Mouse (Mus musculus): ENCODE results near the gene Magi2.
A peak's percentile ranks its signal among the peaks of the same experiment; 100 is the strongest.

Magi2 gene

DNA sequence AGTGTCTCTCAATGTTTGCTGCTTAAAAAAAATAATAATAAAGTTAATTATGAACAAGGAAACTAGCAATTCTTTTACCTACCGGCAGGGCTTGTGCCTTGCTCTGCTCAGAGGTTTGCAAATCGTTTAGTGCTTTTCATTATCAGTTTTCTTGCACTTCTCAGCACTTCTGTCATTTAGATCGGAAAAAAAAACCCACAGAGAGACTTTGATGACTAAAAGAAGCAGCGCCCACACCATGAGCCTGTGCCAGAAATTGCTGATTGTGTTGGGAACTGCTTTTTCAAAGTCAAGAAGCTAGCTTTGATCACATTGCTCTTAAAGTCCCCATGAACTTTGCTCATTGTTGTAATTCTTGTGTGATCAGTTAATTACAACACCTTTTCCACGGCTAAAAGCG lies 860.2 kb downstream of the Magi2 start:
- no peak for DNase-seq

DNA sequence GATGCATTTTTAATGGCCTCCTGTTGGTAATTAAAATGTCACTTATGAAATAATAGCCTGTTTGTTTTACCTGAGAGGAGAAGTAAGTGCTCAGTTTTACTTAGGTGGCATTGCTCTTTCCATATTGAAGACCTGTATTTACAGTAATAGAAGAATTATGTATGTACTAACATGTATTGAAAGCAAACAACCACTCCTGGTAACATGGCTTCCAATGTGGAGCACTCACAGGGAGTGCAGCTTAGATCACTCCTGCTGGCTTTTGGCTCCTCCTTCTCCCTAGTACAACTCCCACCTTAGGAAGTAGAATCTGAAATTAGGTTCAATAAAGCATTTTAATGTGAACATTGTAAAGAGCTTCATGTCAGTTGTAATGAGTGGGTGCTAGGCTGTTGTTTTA lies 877.0 kb downstream of the Magi2 start:
- no peak for DNase-seq

DNA sequence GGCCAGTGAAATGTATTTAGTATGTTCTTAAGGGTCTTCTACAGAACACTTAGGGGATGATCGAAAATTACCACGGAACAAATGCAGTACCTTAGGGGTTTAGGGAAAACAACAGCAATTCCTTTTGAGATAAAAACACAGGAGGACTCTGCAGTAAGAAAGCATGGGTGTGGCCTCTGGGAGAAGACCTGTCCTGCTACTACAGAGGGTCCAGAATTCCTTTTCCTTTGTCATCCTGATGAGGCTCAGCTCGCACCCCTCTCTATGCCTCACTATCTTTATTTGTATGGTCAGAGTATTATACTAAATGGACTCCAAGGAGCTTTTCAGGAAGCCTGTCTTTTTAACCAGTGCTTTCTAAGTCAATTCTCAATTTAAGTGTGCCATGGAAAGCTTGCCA lies 877.7 kb downstream of the Magi2 start:
- no peak for DNase-seq

DNA sequence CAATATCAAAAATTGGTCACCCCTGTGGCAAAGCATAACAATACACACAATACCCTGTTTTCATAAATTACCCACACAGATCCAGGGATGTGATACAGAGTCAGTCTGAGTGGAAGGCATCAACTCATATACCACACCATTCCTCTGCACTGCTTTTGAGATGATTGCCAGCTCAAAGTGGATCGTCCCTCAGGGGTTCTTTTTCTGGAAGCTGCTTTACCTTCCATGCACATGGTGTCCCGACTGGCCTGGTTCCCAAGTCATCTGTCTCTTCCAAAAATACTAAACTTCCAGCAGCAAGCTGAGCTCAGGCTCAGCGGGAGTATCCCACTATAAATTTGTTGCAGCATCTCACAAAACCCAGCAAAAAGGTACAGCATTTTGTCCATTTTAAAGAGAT lies 882.7 kb downstream of the Magi2 start:
- peak; percentile 37 for DNase-seq

DNA sequence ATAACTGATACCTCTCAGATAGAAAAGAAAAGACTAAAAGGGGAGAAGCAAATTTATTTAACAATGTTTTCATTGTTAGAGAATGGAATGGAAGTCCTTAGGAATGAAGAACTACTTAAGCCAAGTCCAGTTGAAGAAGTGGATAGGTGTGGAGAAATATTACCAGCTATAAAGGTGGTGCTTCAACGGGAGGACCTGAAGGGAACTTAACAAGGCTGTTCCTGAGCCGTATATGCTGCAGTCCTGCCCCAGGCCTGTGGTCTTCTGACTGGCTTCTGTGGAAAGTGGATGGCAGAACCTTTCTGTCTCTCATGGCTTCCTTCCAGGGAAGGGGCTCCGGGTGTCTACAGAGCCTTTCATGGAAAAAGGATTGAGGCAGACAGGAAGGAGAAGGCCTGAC lies 890.3 kb downstream of the Magi2 start:
- no peak for DNase-seq

DNA sequence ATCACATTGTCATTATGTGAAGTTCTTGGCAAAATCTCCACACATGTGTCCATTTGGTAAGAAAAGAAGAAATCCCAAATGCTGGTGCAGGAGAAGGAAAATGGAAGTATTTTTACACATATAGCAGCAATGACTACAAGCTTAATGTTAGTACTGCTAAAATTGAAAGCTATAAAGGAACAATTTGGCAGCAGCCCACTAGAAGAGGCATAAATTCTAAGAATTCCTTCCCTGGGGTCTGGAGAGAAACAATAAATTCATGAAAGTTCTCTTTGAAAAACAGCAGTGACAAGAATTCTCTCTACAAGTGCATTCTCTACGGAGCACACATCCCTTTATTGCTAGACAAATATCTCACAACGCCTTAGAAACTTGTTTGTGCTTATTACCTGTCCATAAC lies 913.4 kb downstream of the Magi2 start:
- DNase-seq, result no peak

DNA sequence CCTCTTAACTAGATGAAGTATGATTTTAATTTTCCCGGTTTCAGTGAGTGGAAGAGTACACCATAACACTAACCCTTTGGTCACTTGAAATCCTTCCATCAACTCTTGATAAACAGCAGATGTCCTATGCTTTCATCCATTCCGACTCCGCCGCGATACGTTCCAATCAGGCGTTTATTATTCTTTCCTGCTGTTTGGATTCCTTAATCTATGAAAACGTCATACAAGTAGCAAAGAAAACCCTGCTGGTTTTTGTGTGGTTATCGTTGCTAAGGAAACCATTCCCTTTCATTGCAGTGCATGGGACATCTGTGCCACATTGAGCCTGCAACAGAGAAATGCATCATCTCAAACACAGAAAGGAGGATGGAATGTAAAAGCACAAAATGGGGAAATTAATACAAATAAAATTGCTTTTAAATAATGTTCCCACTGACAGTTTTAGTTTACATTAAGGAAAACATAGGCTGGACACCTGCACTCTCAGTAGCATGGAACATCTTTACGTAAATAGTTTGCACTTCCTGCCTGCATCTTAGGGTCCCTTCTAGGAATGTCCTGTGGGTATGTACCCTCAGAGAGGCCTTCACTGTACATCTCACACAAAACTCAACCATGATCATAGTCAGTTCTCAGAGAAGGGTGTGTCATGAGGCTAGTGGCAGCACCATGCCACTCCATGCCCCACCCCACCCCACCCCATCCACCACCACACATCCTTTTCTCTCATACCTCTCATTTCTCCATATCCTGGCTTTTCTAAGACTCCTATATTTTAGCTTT lies 914.0 kb downstream of the Magi2 start:
- no peak for DNase-seq

DNA sequence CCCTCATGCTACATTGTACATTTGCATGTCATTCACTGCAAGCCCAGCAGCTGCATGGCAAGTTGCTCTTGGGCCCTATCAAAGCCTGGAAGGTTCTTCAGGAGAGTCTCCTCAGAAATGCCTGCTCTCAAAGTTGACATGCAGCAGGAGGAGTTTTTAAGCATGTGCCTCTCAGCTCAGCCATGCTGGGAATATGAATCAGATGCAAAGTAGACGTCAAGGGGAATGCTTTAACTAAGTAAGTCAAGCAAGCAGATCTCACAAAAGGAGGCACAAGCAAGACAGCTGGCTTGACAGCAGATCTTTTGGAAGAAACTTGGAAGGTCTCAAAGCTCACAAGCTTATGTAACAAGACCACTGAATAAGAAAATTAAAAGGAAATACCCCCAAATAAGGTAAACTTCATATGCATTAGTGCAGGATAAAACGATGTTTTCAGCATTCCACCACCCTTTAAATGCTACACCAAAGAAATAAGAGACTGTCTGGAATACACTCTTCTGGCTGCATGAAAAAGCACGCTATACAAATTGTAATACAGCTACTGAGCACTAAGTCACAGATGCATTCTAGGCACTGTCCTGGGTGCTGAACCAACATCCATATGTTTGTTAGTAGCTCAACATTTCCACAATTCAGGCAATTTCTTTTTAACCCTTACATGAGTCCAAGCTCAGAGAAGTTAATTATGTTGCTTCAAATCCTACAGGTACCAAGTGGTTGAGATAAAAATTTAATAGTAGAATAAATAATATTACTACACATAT lies 926.7 kb downstream of the Magi2 start:
- DNase-seq, result no peak

DNA sequence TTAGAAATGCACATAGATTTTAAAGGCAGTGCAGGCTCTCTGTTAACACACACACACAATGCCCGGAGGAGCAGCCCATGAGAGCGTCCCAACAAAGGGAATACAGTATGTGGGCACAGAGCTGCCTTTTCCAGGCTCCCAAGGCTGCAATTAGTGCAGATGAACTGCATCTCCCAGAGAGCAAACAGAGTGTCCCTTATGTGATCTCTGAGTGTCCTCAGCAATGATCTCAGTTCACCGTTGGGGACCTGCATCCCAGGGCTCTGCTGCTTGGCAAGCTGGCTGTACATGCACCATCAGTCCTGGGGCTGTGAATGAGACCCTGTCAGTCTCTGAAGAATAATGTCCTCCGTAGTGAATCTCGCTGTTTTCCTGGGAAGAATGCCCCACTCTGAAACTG lies 969.9 kb downstream of the Magi2 start:
- no peak for DNase-seq

DNA sequence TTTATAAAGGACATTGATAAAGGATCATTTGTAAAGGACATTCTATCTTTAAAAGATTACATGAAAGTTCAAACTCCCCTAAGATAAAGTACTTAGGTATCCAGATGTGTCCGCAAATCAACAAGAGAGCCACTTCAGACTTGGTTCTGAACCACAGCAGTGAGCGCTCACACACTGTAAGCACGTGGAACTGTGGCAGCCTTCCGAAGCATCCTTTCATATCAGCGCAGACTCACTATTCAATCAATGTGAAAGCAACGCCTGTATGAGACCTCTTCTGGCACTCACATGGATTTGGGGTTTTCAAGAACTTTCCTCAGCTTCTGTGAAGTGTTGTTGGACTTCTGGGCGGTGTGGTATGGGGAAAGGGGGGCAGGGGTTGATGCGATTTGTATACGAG lies 970.6 kb downstream of the Magi2 start:
- DNase-seq, result no peak

DNA sequence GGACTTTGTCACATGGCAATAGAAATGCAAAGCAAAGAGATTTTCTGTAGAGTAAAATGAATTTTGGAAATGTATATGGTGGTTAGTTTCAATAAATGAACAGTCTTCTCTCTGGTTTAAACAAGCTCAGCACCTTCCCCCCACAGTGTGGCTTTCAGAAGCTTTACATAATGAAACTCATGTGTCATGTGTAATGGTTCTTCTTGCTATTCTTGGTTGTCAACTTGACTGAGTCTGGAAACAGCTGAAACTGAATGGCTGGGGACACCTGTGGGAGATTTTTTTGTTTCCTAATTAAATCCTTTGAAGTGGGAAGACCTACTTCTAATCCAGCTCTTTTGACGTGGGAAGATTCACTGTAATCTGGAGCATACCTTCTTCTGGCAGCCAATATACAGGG lies 974.5 kb downstream of the Magi2 start:
- DNase-seq, result no peak

DNA sequence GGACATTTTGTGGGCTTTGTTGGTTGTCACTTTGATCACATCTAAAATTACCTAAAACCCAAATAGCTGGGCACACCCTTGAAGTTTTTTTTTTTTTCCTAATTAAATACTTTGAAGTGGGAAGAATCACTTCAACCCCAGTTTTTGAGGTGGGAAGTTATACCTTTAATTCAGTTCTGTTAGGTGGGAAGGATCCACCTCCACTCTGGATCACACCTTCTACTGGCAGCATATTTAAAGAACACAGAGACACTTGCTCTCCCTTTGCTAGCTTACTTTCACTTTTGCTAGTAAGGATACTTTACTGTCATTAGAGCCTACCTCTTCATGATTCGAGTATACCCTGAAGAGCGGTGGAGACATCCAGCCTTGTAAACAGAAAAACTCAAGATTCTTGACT lies 981.3 kb downstream of the Magi2 start:
- no peak for DNase-seq

DNA sequence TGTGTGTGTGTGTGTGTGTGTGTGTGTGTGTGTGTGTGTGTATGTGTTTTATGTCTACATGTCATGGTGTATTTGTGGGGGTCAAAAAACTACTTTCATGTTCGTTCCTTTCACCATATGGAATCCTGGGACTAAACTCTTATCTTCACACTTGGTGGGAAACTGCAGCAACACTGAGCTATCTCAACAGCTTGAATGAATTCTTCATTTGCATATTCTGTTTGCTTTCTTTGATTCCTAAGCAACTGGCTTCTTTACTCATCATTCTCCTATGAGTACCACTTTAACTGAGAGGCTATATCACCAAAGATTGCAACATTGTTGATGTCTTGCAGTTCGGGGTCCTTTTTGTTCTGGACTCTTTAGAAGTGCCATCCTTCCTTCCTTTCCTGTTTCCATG lies 986.5 kb downstream of the Magi2 start:
- no peak for DNase-seq

DNA sequence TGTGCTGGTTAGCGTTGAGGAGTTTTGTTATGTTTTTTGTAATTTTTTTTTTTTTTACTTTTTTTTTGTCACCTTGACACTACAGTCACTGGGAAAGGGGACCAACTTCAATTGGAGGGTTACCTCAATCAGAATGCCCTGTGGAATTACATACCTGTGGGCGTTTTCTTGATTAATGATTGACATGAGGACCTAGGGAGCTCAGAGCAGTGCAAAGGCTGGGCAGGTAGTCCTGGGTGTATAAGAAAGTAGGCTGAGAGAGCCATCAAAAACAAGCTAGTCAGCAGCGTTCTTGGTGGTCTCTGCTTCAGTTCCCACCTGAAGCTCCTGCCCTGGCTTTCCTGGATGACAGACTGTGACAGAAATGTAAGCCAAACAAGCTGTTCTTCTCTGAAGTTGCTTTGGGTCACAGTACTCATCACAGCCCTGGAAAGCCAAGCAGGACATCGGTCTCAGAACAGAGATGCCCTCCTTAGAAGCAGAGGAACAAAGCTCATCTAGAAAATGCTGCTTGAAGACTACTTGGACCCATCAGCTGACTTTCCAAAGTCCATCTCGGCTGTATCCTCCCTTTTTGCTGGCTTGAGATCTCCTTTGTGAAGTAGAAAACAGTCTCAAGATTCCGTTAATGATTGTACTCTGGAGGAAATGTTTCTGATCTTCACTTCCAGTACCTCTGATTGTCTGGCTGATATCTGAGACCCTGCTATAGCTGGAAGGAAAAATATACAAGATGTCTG lies 999.8 kb downstream of the Magi2 start:
- no peak for DNase-seq

DNA sequence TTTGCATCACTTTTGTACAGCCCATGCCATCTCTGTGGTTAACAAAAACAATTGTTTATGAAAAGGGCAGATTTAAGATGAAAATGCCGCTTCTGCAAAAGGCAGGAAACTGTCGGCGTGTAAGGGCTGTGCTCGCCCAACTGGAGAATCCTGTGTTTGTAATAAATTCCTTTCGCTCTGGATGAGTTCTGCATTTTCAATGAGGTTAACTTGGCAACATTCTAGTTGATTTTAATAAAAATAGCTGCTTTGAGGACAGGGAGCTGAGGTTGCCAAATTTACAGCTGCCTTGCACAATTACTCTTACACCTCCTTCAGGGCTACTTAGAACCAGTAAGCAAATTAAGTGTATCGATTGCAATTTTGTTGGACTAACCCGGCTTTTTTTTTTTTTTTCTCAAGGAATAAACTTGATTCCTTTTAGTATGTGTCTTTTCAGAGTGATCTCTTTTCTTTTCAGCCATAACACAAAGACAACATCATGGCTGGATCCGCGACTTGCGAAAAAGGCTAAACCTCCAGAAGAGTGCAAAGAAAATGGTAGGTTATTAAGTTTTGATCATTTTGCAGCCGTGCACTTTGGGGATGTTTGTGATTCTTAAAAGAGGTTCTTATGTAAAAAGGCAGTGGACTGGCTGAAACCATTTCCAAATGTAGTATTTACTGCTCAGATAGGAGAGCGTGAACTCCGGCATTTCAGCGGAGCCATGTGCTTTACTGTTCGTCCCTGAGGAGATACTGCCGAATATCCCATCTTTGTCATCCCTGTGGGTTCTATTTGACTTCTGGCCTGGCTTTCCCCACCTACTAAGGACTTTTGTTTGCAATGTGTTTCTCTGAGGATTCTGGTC lies 1001.3 kb downstream of the Magi2 start:
- no peak for DNase-seq

DNA sequence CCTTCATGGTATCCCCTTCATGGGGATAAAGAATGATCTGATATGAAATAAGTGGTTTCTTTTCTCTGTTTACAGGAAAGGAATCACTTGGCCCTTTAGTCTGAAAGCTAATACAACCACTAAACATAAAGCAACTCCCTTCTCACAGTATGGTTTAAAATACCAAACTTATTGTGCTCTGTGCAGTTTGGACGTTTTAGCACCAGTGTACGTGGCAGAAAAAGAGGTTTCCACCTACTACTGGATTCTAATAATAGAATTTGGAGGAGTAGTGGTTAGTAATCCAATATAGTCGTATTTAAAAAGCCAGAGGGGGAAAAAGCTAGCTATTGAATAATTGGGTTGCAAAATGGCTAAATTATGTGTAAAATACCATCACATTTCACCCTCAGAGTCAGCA lies 1005.1 kb downstream of the Magi2 start:
- DNase-seq, result no peak

DNA sequence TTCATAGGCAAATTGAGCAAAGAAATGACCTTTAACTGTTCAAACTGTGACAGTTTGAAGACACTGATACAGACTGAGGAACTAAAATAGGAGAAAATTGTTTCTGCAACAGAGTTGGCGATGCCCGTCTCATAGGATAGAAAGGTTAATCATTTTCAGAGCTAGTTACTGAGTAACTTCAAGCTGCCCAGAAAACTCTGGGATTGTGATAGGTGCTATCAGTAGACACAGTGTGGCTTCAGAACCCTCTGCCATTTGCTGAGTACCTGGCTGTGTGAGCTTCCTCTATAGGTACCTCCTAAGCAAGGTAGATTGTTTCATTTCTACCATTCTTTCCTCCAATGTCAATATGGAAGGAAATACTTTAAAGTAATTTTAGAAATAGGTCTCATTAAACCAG lies 1014.7 kb downstream of the Magi2 start:
- DNase-seq, result no peak

DNA sequence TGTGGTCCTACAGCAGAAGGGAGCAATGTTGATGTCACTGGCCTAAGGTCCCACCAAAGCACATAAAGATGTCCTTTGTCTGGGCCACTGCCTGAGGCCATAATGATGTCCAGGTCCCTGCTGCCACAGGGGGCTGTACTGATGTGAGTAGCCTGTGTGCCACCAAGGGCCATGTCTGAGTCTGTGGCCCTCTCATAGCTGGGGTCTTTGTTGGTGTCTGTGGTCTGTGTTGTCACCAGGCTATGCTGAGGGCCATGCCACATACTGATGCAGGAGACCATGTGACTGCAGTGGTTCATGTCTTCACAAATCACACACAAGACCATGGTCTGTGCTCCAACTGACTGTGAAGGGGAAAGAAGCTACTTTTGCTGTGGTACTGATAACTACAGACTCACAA lies 1015.7 kb downstream of the Magi2 start:
- no peak for DNase-seq

DNA sequence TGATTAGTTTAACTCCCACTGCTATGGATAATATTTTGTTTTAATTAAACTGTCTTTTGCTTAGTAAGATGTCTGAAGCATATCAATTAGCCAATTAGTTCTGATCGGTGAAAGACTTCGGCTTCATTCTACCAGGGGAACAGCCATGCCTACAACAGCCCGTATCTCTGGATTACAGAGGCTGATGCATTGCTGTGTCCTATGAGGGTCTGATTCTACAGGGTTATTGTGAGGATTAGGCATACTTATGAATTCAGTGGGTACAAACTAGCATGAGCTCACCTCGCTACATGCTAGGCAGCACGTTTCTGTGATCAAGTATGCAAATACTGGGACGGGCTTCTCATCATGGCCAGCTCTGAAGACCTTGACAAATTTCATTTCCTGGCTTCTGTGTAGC lies 1022.5 kb downstream of the Magi2 start:
- no peak for DNase-seq

DNA sequence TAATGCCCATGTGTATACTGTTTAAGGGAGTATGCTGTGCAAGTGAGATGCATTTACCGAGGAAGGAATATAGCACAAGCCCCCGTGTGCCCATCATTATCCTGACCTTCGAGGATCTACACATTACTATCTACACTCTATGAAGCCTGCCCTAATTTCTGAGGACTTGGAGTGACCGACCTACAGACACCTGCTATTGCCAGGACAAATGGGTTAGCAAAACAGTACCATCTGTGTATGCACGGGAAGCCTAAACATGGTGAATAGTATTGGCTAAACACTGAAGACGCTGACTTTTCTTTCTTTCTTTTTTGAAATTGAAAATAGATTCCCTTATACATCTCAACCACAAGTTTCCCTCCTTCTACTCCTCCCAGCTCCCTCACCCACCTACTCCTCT lies 1024.7 kb downstream of the Magi2 start:
- DNase-seq, result no peak

DNA sequence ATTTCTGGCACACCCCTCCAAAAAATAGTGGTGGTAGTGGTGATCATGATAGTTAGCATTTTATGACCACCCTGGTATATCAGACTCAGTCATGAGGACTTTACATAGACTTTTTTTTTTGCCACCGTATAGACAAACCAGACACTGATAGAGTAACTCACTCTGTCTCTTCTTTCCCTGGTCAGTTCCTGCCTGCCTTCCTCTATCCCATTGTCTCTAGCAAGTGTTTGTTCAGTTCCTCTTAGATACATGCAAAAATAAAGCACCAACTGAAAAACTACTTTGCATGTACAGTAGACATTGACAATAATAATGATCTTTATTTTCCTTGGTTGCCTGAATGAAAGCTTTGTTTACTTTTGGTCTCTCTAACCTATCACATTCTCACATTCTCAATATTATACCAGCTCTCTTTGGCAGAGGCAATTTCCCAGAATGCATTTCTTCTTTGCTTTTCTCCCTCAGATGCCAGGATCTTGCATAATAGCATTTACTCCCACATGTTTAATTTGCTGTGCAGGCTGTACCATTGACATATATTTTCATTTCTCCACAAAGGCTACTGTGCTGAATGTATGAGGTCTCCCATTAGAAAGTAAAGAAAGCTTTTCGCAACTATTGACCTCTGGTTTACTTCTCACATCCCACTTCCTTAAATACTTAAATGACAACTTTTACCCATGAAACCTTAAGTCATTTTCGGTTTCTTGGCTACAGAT lies 1029.5 kb downstream of the Magi2 start:
- DNase-seq, result no peak

DNA sequence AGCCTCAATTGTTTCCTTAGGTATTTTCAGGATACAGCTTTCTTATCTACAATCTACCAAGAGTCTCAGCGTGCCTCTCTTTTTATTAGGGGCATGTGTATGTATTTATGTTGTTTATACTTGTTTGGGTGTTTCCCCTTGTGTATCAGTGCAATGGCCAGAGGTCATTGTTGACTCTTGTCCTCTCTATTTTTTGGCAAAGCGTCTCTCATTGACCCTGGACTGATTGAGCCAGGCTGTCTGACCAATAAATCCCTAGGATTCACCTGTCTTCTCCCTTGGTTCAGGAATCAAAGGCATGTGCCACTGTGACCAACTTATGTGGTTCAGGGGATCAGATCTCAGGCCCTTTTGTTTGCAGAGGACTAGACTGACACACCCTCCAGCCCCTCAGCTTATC lies 1030.1 kb downstream of the Magi2 start:
- DNase-seq, result no peak
